Mouse (Mus musculus): Measurements from ENCODE around the gene Cdh23. TPM values are rescaled to one million over a fixed set of nuclear protein-coding genes. Genes with fewer than 3 reads are reported as not detected.
"Not testable (repeated sequence)": the region's sequence is repeated elsewhere in the genome, so short reads cannot be mapped to it uniquely, and the experiment has no call there.

Gene Cdh23
- total RNA-seq (2021) = 1 to 10 TPM; 6.0 to 6.1 TPM
- long read RNA-seq, experiment 1, partial matches to known transcripts = 1 of 3 reads
- long read RNA-seq, experiment 1, other reads (novel, unspliced or antisense) = 2 of 3 reads
- long read RNA-seq, experiment 2 = 0 reads

DNA sequence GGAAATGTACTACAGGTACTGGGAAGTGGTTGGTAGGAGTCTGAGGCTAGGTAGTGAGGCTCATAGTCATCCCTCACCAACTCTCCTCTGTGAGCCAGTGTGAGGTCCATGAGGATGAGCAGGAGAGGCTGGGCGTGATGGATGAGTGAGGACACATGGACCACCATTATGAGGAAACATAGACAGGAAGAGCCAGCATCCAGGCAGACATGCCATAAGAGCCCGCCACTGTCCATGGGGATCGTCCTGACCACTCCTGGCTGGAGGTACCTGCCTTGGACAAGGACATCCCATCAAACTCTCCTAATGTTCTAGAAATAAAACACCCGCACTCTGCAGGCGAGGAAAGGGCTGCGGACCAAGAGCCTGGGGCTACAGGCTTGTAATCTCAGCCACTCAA lies at the start of gene Cdh23:
TSS of gene Cdh23 (minus strand) at position 101 of the 400 bp plus-strand sequence.
- DNase-seq = no peak

DNA sequence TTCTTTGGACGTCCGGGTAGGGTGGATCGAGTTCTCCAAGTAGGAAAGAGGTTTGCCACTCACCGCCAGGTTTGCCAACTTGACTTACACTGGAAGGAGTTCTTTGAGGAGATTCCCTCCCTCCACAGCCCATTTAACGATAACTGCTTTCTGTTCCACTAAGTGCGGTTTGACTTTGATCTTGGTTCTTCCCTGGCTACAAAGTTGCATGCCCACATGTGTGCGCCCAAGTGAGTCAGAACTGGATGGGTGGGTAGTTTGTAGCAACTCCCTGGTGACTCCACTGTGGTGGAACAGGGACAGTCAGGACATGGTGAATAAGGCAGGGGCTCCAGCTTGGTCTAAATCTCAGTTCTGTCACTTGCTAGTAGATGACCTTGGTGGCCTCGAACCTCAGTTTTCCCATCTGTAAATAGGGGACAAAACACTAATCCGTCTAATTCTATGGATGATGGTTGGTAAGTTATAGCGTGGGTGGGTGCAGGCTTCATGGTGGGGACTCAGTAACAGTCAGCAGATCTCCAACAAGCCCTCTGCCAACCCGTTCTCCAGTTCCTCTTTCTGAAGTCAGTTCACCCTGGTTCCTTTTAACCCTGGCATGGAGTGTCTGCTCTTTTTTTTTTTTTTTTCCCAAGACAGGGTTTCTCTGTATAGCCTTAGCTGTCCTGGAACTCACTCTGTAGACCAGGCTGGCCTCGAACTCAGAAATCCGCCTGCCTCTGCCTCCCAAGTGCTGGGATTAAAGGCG lies 48.4 kb upstream of the Cdh23 start:
- peak in 1 of 2 experiments; percentile 32 for DNase-seq

DNA sequence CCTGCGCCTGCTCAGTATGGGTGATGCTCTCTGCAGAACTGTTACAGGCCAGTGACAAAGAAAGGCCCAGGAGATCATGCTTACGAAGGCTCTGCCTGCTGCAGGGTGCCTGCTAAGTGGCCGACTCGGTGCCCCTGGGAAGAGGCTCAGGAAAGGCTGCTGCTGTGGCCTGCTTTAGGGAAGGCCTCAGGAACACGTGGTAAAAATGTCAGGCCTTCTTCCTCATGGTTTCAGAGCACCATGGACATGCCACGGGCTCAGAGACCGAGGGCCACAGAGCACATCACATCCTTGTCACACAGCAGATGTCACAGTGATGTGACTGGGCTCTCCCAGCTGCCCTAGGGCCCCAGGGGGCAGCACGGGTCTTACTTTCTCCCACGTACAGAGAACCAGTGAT lies 47.4 kb upstream of the Cdh23 start:
- no peak for DNase-seq

DNA sequence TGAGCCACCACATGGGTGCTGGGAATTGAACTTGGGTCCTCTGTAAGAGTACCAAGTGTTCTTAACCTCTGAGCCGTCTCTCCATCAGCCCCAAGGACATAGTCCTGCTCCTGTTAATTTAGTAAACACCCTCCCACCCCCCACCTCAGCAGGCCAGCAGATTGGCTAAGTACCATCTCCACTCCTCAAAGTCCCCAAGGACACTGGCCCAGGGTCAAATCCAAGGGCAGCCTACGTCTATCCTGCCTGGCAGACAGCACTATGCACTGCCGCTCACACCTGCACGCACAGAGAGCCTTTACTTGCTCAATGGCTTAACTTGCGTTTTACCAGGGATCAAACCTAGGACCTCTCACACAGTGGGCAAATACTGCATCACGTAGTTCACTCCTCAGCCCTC lies 46.7 kb upstream of the Cdh23 start:
- DNase-seq = no peak

DNA sequence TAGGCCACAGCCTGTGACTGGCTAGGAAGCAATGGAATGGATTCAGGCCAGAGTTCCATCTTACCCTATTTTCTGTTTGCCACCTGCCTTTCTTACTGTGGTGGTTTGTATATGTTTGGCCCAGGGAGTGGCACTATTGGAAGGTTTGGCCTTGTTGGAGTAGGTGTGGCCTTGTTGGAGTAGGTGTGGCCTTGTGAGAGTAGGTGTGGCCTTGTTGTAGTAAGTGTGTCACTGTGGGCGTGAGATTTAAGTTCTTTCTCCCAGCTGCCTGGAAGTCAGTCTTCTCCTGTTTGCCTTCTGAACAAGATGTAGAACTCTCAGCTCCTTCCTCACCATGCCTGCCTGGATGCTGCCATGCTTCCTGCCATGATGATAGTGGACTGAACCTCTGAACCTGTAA lies 46.0 kb upstream of the Cdh23 start:
- DNase-seq = not testable (repeated sequence)

DNA sequence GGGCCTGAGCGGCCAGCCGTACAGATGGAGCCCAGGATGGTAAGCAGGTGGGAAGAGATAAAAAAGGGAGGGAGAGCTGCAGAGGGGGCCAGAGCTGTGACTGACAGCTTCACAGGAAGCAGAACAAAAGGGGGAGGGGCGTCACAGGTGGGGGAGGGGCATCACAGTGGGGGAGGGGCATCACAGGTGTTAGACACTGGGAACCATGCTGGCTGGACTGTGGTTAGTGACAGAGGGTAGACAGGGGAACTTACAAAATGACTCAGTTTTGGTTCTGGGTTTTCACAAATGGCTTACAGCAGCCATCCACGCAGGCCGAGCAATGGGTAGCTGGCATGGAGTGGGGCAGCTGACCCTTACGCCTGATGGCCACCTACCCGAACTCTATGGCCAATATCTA lies 45.1 kb upstream of the Cdh23 start:
- DNase-seq = no peak

DNA sequence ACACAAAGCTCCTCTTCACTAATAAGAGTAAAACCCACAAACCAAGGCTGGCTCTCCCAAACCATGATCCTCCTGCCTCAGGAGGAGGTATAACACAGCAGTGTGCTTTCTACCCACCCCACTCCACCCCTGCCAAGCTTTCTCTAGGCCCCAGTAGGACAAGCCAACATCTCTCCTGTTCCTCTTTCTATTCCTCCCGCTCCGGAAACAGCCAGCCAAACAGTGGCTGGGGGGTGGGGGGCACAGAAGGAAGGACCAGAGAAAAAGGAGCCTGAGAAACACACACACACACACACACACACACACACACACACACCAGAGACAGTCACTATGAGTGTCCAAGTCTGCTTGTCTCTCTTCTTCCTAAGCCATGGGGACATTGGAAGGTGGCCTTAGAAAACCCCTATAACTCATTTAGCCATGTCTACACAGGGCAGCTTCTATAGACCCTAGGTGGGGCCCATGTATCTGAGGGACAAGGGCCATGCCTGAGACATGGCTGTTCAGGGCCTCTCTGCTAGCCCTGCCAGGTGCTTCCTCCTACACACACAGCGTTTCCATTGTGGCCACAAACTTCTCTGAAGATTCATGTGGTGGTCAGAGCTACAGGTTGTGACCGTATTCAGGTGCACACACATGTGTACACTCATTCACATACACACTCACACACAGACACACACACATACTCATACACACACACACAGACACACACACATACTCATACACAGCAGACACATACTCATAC lies 43.5 kb upstream of the Cdh23 start:
- peak in 1 of 2 experiments; percentile 55 for DNase-seq

DNA sequence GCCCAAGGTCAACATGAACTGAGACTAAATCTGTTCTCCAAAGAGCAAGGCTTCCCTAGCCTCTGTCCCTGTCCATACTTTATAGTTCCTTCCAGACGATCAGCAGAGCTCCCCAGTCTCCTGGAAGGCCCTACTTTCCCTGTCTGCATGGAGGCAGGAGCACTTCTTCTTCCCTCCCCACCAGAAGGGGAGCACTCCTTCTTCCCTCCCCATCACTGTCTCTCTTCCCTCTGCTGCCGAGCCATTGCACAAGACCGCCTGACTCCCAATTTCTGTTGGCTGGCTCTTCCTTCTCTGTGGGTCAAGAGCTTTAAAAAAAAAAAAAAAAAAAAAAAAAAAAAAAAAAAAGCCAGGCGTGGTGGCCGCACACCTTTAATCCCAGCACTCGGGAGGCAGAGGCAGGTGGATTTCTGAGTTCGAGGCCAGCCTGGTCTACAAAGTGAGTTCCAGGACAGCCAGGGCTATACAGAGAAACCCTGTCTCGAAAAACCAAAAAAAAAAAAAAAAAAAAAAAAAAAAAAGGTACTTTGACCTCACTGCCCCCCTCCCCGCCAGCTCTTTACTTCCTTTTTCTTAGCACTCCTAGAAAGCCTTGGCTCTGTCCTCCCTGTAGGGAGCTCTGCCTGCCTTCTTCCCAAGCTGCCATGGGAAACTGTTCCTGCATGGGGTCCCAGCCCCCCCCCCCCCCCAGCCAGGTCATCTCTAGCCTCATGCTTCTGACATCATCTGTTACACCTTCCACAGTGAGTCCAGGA lies 41.8 kb upstream of the Cdh23 start:
- DNase-seq = peak in 1 of 2 experiments; percentile 59

DNA sequence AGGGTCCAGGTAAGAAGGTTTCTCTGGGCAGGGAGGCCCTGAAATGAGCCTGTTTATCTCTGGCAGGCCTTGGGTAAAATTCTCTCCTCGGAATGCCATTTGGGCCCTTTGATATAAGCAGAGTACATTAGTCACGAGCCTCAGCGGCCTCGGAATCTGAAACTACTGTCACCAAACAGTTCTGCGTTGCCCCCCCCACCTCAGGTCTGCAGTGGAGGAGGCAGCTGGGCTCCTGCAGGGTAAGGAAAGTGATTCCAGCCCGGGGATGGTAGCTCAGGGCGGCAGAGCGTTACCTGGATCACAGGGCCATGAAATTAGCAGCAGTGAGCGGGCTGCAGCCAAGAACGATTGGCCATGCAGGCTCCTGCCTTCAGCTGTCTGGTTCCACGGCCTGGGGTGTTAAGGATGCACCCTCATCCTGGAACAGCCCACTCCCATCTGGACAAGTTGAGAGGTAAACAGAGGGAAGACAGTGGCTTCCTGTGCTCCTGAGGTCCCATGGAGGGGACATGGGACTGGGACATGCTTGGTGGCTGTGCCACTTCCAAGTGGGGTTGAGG lies 41.0 kb upstream of the Cdh23 start:
- DNase-seq = no peak

DNA sequence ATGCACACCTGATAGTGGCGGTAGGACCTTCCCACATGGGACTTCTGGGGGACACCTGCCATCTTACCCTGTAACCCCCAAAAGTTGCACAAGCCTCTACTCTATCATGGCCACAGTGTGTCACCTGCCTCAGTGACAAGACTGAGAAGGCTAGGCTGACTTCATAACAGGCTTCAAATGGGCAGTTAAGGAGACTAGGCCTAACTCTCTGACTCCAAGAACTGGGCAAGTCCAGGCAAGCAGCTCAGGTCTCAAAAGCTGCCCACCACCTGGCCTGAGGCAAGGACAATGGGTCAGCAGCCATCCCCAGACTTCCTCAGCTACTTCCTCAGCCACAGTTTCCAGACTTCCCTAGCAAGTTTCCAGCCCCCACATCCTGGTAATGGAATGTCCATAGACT lies 39.4 kb upstream of the Cdh23 start:
- no peak for DNase-seq

DNA sequence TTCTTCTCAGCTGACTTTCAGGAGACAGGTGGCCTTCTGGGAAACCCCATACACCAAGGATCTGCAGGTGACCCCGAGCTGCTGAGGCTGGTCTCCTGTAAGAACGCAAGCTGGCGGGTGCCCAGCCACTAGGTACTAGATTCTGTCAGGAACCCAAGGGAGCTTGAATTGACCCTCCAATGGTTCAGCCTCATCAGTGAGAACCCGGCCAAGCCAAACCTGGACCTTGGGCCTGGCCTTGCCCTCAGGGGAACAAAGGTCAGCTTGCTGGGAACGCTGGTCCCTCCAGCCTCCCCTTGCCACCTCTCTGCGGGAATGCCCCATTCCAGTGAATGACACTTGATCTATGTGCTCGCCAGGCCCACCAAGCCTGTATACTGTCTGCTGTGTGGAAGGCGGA lies 37.2 kb upstream of the Cdh23 start:
- DNase-seq = no peak

DNA sequence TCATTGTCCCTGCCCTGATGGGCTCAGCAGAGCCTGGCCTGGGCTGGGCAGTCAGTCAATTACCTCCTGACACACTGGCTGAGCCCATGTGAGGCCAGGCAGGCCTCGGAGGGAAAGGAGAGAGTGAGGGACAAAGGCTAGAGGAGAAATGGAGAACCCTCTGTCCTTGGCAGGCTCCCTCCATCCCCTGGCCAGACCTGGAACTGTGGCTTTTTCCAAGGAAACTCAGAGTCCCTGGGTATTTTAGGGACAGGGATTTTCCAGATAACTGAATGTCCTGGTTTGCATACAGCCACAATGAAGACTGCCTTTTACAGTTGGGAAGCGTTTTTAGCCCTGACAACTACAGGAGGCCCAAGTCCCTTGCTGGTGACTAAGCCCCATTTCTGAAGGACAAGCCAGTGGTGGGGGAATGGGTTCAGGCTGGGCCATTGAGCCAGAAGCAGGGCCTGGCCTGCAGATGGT lies 36.1 kb upstream of the Cdh23 start:
- DNase-seq = peak in 1 of 2 experiments; percentile 53

DNA sequence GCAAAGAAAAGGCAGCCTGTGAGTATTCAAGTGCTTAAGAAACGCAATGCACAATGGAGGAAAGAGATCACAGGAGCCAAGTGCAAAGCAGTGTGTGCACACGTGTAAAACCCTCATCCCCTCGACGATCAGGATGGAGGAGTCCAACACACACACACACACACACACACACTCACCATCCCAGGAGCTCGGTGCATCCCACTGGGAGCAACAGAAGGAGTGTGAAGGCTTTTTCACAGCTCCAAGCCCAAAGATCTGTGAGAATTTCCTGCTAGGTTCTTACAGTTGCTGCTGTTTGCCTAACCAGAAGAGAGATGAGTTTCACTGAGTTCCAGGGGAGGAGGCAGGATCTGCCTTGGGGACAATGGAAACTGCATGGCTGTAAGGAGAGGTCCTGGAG lies 35.5 kb upstream of the Cdh23 start:
- no peak for DNase-seq

DNA sequence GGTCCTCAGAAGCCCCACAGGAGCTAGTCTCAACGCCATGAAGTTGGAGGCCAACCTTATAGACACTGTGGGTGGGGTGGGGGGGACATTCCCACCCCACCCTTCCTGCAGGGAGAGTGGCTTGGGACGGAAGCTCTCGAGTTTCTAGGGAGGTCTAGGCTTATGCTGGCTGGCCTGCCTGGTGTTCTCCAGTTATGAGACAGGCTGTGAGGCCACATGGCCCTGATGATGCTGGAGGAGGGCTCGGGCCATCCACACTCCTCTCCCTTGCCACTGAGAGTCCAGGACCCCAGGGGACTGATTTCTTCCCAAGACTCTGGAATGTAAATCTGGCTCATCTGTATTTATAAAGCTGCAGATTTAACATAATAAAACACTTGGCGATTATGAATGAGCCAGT lies 31.0 kb upstream of the Cdh23 start:
- DNase-seq = no peak

DNA sequence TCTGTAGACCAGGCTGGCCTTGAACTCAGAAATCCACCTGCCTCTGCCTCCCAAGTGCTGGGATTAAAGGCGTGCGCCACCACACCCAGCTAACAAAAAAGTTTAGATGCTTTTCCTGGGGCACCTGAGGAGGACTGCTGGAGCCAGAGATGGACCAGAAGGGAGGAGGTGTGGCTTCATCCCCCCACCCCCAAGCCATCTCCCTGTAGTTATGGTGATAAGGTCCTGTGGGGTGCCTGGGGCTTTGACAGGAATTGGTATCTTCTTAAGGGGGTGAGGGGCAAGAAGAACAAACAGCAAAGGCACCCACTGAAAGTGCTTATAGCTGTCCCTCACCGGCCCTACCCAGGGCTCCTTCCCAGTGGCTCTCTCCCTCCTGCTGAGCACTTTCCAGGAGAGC lies 30.6 kb upstream of the Cdh23 start:
- no peak for DNase-seq

DNA sequence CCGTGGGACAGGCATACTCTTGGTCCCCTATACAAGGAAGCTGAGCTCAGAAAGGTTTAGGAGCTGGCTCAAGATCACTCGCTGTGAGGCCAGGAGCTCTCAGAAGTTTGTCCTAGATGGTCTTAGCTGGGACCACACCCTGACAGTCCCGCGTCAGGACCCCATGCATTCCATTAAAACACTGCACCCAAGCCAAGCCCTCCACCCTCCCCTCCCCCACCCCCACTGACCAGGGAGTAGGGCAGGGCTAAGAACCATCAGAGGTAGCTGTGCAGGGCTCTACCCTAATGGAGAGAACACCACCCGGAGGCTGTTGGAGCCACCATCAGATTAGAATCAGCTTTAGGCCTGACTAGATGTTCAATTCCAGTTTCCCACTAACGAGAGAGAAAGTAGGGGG lies 28.2 kb upstream of the Cdh23 start:
- no peak for DNase-seq

DNA sequence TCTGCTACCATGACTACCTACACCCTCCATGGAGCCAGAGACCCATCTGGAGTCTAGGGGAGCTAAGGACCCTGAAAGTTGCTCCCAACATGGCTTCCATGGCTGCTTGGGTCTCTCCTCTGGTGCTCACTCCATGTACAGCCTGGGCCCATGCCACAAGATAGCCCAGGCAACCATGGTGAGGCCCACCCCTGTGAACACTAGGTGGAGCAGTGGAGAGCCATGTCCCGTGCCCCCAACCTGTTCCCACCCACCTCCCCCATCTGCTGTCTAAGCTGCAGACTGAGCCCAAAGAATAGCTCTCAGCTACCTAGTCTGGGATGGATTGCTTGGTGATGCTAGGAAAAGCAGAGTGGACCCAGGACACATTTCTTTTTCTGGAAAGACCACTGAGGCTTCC lies 27.1 kb upstream of the Cdh23 start:
- DNase-seq = no peak

DNA sequence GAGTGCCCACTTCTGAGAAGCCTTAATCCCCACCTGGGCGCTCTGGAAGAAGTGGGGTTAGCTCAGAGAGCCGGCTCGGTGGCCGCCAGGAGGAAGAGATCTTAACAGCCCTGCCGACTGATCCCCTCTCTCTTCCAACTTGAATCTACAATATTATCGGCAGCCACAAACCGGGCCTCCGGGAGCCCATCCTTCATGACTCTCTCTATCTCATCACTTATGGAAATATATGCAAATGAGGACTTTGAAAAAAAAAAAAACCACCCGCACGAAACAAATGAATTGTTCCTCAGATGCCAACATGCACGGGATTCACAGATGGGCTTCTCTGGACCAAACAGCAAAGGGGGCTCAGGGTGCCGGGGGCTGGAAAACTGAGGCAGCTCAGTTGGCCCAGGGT lies 25.4 kb upstream of the Cdh23 start:
- DNase-seq = no peak

DNA sequence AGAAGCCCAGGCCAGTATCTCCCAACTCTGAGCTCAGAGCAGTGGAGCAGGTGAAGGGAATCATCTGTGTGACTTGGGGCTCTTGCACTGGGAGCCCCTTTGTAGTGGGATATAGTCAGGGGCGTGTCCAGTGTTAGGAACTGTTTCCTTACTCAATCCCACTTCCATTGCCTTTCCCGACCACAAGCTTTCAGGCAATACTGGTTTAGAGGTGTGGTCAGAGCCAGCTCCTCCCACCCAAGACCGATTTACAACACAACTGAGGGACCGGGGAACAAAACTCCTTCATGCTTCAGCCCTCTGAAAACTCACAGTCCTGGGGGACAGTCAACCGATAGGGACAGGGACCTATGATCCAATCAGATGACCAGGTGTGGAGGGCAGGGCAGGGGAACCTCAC lies 24.2 kb upstream of the Cdh23 start:
- DNase-seq = no peak

DNA sequence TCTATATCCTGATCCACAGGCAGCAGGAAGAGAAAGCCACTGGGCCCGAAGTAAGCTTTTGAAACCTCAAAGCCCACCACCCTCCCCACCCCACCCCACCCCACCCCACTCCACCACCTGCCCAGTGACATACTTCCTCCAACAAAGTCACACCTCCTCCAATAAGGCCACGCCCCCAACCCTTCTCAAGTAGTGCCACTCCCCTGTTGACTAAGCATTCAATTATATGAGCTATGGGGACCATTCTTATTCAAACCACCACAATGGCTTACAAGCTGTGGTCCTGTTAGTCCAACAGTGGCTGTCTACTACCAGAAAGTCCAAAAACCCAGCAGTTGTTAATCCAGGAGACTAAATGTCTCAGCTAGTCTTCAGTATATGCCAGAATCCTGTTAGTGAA lies 22.2 kb upstream of the Cdh23 start:
- no peak for DNase-seq

DNA sequence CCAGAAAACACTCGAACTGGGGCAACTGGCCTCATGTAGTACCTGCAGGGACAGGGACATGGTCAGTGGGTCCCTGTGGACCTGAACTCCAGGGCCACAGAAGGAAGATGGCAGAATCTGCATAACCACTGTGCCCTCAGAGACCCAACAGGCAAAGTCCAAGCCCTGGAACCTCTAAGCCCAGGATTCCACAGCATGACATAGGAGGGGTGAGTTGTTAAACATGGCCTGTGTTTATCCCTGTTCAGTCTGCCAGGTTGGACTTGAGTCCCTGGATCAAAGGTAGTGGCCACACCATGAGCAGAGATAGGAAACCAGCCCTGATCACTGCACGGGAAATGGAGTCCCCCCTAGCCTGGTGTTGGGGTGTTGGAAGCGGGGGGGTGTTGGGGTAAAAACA lies 20.2 kb upstream of the Cdh23 start:
- DNase-seq = no peak

DNA sequence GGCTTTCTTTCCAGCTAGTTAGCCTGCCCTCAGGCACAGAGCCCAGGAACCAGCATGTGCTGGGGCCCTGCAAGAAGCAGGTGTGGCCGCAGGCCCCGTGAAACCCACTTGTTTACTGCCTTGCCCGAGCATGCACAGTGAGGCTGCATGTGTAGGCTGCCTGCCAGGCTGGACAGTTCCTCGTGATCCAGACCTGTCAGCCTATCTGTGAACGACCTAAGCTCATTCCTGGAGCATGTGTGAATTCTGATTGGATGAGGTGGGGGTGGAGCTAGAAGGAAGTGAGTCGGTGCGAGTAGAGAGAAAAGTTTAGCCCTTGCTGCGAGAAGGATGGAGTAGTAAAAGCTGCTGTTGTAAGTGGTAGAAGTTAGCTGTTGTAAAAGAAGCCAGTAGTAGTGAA lies 16.0 kb upstream of the Cdh23 start:
- not testable (repeated sequence) for DNase-seq

DNA sequence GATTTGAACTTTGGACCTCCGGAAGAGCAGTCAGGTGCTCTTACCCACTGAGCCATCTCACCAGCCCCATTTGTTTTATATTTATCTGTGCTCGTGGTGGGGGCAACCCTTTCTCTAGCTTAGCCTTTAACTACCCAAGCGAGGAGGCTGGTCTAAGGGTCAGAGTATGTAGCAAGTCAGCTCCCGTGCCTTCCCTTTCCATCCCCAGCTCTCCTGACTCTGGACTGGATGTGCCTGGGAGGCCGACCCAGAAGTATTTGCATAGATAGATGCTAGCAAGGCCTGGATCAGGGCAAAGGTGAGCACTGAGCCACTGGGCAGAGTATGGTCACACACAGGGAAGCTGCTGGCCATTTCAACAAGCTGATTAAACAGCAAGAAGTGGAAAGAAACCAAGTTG lies 12.5 kb upstream of the Cdh23 start:
- DNase-seq = no peak

All from heart, adult 18-20 months (tissue).